Mouse (Mus musculus): Measurements from ENCODE around the gene Tmem167. TPM values are rescaled to one million over a fixed set of nuclear protein-coding genes. Genes with fewer than 3 reads are reported as not detected.

Gene Tmem167
- polyA plus RNA-seq, 1 experiment from 2014 or later, result 61.6 TPM

GRCm38 (mm10) chr13:90111681-90112080, 22.8 kb downstream of the Tmem167 start:
- Histone ChIP-seq H3K9me3 (ENCODE audit: control insufficient read depth, low read length) (no peaks in the 10 kb centered on the region), H3K27me3 (ENCODE audit: control insufficient read depth, insufficient read depth, low read length) (no peaks in the 10 kb centered on the region), H3K36me3 (ENCODE audit: control insufficient read depth, insufficient read depth, low read length) (no peaks in the 10 kb centered on the region), H3K27ac (ENCODE audit: low read depth, low read length) (no peak overlapping the region), H3K4me1 (ENCODE audit: control insufficient read depth, insufficient read depth, low read length) (no peaks in the 10 kb centered on the region), H3K9ac (ENCODE audit: low read length) (no peak overlapping the region), H3K4me2 (no peak overlapping the region), H3K4me3 (ENCODE audit: low read depth, low read length) (no peak overlapping the region)
- WGBS, result 85% methylated on average over 1 of the region's 1 CpGs
- DNase-seq (ENCODE audit: low spot score, missing footprints) (no peak), ATAC-seq (ENCODE audit: low FRiP score) (no peak)

DNA sequence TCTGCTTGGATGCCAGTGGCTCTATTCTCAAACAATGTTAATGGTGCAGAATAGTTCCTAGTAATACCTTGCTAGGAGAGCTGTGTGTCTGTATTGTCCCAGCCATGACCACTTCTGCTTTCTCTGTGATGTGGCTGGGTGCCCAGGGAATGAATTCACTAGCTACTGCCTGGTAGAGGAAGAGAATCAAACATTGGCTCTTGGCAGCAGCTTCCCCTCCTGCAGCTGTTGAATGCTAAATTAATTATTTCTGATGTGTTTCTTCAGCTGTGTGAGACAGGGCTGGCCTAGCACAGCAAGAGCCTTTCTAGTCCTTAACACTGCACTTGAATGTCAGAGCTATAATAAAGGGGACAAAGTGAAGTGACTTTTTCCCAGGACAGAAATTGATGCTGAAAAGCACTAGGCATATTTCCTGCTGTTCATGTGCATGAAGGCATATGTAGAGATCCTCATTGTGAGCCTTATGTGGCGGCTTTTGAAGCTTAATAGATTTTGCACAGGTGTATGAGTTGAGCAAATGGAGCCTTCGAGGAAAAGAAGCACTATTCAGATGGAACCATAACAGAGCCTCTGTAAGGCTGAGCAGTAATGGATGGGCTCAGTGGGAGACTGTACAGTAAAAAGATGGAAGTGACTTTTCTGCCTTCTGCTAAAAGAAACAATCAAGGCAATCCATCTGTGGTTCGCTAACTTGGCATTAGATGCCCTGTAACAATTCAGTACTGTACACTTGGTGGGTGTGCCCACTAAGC, 47.4 kb downstream of the Tmem167 start:
- Histone ChIP-seq H3K36me3 (ENCODE audit: control insufficient read depth, insufficient read depth, low read length) (no peaks in the 10 kb centered on the region), H3K9ac (ENCODE audit: low read length) (no peak overlapping the region), H3K9me3 (ENCODE audit: control insufficient read depth, low read length) (no peaks in the 10 kb centered on the region), H3K4me2 (no peak overlapping the region), H3K27me3 (ENCODE audit: control insufficient read depth, insufficient read depth, low read length) (no peaks in the 10 kb centered on the region), H3K4me3 (ENCODE audit: low read depth, low read length) (no peak overlapping the region), H3K4me1 (ENCODE audit: control insufficient read depth, insufficient read depth, low read length) (no peaks in the 10 kb centered on the region), H3K27ac (ENCODE audit: low read depth, low read length) (no peak overlapping the region)
- DNase-seq (ENCODE audit: low spot score, missing footprints) (no peak), ATAC-seq (ENCODE audit: low FRiP score) (no peak)
- 84% methylated on average over 3 of the region's 3 CpGs for WGBS

DNA sequence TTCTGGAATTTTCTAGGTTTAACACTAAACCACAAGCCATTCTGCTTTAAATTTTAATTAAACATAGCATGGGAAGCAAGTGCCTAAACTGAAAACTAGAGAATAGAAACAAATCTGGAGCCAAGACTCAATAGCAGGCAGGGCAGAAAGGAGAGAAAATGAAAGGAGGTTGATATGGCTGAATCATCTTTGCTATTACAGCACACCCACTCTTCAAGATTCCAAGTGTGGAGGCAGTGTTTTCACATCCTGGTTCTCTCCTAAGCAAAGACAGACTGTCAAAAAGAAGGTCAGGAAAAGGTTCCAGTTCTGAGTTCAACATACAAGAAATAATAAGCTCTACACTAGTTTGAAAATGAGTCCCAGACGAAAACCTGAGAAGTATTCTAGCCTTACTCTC, 52.8 kb downstream of the Tmem167 start:
- no peaks in the 10 kb centered on the region for H3K27me3 ChIP-seq (ENCODE audit: control insufficient read depth, insufficient read depth, low read length)
- no peak overlapping the region for H3K27ac ChIP-seq (ENCODE audit: low read depth, low read length)
- no peak for DNase-seq (ENCODE audit: low spot score, missing footprints)
- no peak overlapping the region for H3K4me3 ChIP-seq (ENCODE audit: low read depth, low read length)
- ATAC-seq (ENCODE audit: low FRiP score), result no peak
- peaks cover 3% of the 10 kb centered on the region for H3K4me1 ChIP-seq (ENCODE audit: control insufficient read depth, insufficient read depth, low read length)
- H3K9me3 ChIP-seq (ENCODE audit: control insufficient read depth, low read length), result no peaks in the 10 kb centered on the region
- no peak overlapping the region for H3K4me2 ChIP-seq
- WGBS, result 76% methylated on average over 1 of the region's 1 CpGs
- no peaks in the 10 kb centered on the region for H3K36me3 ChIP-seq (ENCODE audit: control insufficient read depth, insufficient read depth, low read length)
- no peak overlapping the region for H3K9ac ChIP-seq (ENCODE audit: low read length)

DNA sequence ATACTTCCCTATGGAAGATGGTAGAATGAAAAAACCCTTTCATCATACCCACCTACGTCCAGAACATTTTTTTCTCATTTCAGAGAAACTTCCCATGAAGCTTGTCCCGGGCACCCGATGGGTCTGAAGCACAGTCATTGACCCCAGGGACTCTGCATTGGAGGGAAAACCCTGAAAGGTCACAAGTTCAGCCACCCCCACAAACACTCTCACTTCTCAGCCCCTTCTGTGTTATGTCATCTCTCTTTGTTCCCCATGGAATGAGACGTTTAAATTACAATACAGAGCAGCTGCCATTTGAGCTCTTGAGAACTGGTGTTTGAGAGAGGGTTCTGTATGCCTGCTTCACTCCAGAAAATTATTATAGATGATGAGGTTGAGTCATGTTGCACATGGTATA, 54.3 kb downstream of the Tmem167 start:
- Histone ChIP-seq H3K4me1 (ENCODE audit: control insufficient read depth, insufficient read depth, low read length) (peaks cover 3% of the 10 kb centered on the region), H3K27ac (ENCODE audit: low read depth, low read length) (no peak overlapping the region), H3K4me3 (ENCODE audit: low read depth, low read length) (no peak overlapping the region), H3K27me3 (ENCODE audit: control insufficient read depth, insufficient read depth, low read length) (no peaks in the 10 kb centered on the region), H3K9me3 (ENCODE audit: control insufficient read depth, low read length) (no peaks in the 10 kb centered on the region), H3K4me2 (no peak overlapping the region), H3K9ac (ENCODE audit: low read length) (no peak overlapping the region), H3K36me3 (ENCODE audit: control insufficient read depth, insufficient read depth, low read length) (no peaks in the 10 kb centered on the region)
- 16% methylated on average over 4 of the region's 4 CpGs for WGBS
- peak; percentile 69 for ATAC-seq (ENCODE audit: low FRiP score)
- DNase-seq (ENCODE audit: low spot score, missing footprints), result no peak

DNA sequence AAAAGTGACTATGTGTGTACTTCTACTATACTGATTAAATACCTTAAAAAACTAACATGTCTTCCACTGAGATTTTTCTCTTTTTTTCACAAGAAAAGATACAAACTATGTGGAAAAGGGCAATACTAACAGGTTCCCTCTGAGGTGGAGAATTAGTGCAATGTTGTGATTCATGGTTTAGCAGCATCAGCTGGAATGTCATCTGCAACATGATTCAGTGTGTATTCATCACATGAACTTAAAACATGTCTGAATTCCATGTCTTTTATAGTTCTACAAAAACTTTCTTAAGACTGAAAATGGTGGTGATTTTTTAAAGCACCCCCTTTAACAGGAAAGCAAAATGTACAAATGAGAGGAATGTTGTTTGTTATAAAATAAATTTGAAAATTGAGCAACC, 63.0 kb downstream of the Tmem167 start:
- Histone ChIP-seq H3K4me3 (ENCODE audit: low read depth, low read length) (no peak overlapping the region), H3K4me1 (ENCODE audit: control insufficient read depth, insufficient read depth, low read length) (no peaks in the 10 kb centered on the region), H3K27ac (ENCODE audit: low read depth, low read length) (no peak overlapping the region), H3K4me2 (no peak overlapping the region), H3K27me3 (ENCODE audit: control insufficient read depth, insufficient read depth, low read length) (no peaks in the 10 kb centered on the region), H3K36me3 (ENCODE audit: control insufficient read depth, insufficient read depth, low read length) (no peaks in the 10 kb centered on the region), H3K9me3 (ENCODE audit: control insufficient read depth, low read length) (no peaks in the 10 kb centered on the region), H3K9ac (ENCODE audit: low read length) (no peak overlapping the region)
- DNase-seq (ENCODE audit: low spot score, missing footprints), result no peak
- ATAC-seq (ENCODE audit: low FRiP score), result no peak

DNA sequence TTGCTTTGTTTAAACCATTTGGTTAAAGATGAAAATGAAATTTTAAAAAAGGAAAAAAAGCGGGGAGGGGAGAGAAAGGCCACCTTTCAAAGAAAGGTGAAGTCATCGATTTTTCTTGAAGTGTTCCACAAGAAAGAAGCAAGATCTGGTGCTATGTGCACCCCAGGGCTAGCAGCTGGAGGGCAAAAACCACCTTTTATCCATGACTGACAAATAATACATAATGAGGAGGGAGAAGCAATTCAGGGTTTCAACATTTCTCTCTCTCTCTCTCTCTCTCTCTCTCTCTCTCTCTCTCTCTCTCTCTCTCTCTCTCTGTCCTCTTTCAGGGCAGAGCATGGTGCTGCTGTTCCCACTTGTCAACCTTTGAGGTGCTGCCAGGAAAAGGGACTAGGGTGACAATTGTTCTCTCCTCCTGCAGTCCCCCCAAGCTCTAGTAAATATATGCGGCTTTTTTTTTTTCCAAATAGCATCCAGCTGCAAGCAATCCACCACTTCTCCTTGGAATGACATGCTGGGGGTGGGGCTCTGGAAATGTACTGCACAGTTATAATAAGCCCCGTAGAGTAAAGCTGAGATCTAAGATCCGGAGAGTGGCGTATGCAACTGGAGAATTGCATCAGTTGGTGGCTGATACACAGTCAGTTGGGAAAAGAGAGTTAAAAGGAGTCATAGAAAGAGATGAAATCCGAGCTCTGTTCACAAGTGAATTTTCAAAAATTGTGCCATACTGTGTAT, 63.8 kb downstream of the Tmem167 start:
- Histone ChIP-seq H3K9me3 (ENCODE audit: control insufficient read depth, low read length) (no peaks in the 10 kb centered on the region), H3K4me2 (no peak overlapping the region), H3K27ac (ENCODE audit: low read depth, low read length) (no peak overlapping the region), H3K4me3 (ENCODE audit: low read depth, low read length) (no peak overlapping the region), H3K36me3 (ENCODE audit: control insufficient read depth, insufficient read depth, low read length) (no peaks in the 10 kb centered on the region), H3K27me3 (ENCODE audit: control insufficient read depth, insufficient read depth, low read length) (no peaks in the 10 kb centered on the region), H3K4me1 (ENCODE audit: control insufficient read depth, insufficient read depth, low read length) (no peaks in the 10 kb centered on the region), H3K9ac (ENCODE audit: low read length) (no peak overlapping the region)
- ATAC-seq (ENCODE audit: low FRiP score) (peak; percentile 78), DNase-seq (ENCODE audit: low spot score, missing footprints) (no peak)
- WGBS, result 59% methylated on average over 7 of the region's 7 CpGs

DNA sequence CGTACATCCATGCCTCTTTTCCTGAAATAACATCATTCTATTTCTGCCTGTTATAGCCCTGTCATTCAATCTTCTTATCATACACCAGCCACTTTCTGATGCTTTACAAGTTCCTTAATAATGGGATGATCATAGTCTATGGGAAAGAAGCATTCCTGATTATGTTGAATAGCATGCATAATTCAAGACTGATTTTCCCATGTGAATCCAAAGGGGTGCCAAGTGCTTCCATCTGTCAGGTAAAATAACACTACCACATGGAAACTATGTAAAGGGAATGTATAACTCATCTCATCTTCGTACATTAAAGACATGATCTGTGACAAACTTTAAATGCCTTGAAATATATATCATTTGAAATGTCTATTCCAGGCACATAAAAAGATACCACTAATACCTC, 75.2 kb downstream of the Tmem167 start:
- Histone ChIP-seq H3K4me2 (no peak overlapping the region), H3K9ac (ENCODE audit: low read length) (no peak overlapping the region), H3K4me3 (ENCODE audit: low read depth, low read length) (no peak overlapping the region), H3K36me3 (ENCODE audit: control insufficient read depth, insufficient read depth, low read length) (no peaks in the 10 kb centered on the region), H3K4me1 (ENCODE audit: control insufficient read depth, insufficient read depth, low read length) (no peaks in the 10 kb centered on the region), H3K27ac (ENCODE audit: low read depth, low read length) (no peak overlapping the region), H3K27me3 (ENCODE audit: control insufficient read depth, insufficient read depth, low read length) (no peaks in the 10 kb centered on the region), H3K9me3 (ENCODE audit: control insufficient read depth, low read length) (no peaks in the 10 kb centered on the region)
- DNase-seq (ENCODE audit: low spot score, missing footprints), result no peak
- 87% methylated on average over 2 of the region's 2 CpGs for WGBS
- no peak for ATAC-seq (ENCODE audit: low FRiP score)

DNA sequence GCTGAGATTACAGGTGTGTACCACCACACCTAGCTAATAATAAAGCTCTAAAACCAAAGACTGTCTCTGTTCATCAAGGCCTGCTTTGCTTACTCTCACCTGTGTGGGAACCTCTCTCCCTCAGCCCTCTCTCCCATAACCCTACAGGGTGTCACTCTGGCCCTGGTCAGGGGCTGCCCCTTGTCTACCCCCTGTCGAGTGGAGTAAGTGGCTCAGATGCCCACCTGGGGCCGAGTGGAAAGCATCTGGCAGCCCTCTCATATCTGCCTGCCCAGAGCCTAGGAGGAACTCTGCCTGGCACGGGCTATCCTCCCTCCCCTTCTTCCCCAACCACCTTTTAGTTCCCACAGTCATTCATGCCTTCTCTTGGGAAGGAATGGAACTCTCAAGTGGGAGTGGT, 78.1 kb downstream of the Tmem167 start:
- Histone ChIP-seq H3K9ac (ENCODE audit: low read length) (no peak overlapping the region), H3K27me3 (ENCODE audit: control insufficient read depth, insufficient read depth, low read length) (no peaks in the 10 kb centered on the region), H3K27ac (ENCODE audit: low read depth, low read length) (no peak overlapping the region), H3K9me3 (ENCODE audit: control insufficient read depth, low read length) (no peaks in the 10 kb centered on the region), H3K4me1 (ENCODE audit: control insufficient read depth, insufficient read depth, low read length) (no peaks in the 10 kb centered on the region), H3K36me3 (ENCODE audit: control insufficient read depth, insufficient read depth, low read length) (no peaks in the 10 kb centered on the region), H3K4me2 (no peak overlapping the region), H3K4me3 (ENCODE audit: low read depth, low read length) (no peak overlapping the region)
- DNase-seq (ENCODE audit: low spot score, missing footprints) (peak; percentile 53), ATAC-seq (ENCODE audit: low FRiP score) (peak; percentile 24; the same call in 1 of the 2 replicates)
- 55% methylated on average over 3 of the region's 3 CpGs for WGBS

- DNase-seq (ENCODE audit: low spot score, missing footprints) (no peak), ATAC-seq (ENCODE audit: low FRiP score) (no peak)
- no peaks in the 10 kb centered on the region for H3K27me3 ChIP-seq (ENCODE audit: control insufficient read depth, insufficient read depth, low read length)
- no peaks in the 10 kb centered on the region for H3K9me3 ChIP-seq (ENCODE audit: control insufficient read depth, low read length)
- H3K4me3 ChIP-seq (ENCODE audit: low read depth, low read length), result no peak overlapping the region
- H3K4me2 ChIP-seq, result no peak overlapping the region
- no peaks in the 10 kb centered on the region for H3K4me1 ChIP-seq (ENCODE audit: control insufficient read depth, insufficient read depth, low read length)
- WGBS, result 50% methylated on average over 4 of the region's 4 CpGs
- H3K36me3 ChIP-seq (ENCODE audit: control insufficient read depth, insufficient read depth, low read length), result no peaks in the 10 kb centered on the region
- H3K27ac ChIP-seq (ENCODE audit: low read depth, low read length), result no peak overlapping the region
- no peak overlapping the region for H3K9ac ChIP-seq (ENCODE audit: low read length)
Observed at GRCm38 (mm10) chr13:90170100-90170781, 81.3 kb downstream of the Tmem167 start.
